Mouse (Mus musculus) mature B cell (primary cell): ENCODE measurements around the gene Bmpr1a.

ENCODE experiments used
- in situ Hi-C: fragments of 300-500 bp; cut with MboI; formaldehyde crosslinking; loops from 2 replicates; pipeline ENCODE4 v1.14.3; 2019

Bmpr1a gene

GRCm38 (mm10) chr14:34503325-34503647 lies at the start of gene Bmpr1a:
Gene Bmpr1a (minus strand): TSS chr14:34503341.
- in situ Hi-C loops, result no loop called here

DNA sequence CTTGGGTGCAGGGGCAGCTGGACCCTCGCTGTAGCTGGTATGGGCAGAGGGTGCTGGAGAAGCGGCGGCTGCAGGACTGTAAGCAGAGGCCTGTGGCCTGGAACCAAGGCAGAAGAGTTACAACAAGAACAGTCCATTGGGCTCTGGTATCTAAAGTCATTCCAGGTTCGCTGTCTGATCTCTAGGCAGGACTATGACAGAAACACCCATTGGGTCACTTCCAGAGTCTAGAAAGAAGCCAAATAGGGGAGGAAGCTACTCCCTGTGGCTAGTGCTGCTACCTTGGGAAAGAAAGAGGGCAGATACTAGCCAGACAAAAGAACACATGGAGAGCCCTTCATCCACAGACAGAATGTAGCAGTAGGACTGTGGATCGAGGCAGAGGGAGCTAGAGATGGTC lies 49.1 kb upstream of the Bmpr1a start:
- in situ Hi-C loops, result no loop called here

- in situ Hi-C loops, result no loop called here
Observed at GRCm38 (mm10) chr14:34549004-34549671, 46.0 kb upstream of the Bmpr1a start.

GRCm38 (mm10) chr14:34548391-34549001 lies 45.4 kb upstream of the Bmpr1a start:
- in situ Hi-C loops, result no loop called here

GRCm38 (mm10) chr14:34544545-34544944 lies 41.4 kb upstream of the Bmpr1a start:
- in situ Hi-C loops, result no loop called here

DNA sequence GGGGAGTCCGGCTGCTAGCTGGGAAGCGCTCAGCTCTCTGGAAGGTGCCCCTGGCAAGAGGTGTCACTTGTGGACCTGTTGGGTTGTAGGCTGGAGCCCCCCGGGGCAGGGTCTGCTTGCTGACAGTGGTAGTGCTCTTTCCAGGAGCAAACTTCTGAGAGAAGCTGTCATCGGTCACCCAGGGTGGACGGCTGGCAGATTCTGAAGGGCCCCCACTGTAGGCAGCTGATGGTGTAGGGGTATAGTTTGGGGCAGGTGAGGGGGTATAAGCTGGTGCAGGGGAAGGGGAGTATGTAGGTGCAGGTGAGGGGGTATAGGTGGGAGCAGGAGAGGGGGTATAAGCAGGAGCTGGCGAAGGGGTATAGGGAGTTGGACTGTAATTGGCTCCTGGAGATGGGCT lies 40.9 kb upstream of the Bmpr1a start:
- in situ Hi-C loops, result no loop called here

DNA sequence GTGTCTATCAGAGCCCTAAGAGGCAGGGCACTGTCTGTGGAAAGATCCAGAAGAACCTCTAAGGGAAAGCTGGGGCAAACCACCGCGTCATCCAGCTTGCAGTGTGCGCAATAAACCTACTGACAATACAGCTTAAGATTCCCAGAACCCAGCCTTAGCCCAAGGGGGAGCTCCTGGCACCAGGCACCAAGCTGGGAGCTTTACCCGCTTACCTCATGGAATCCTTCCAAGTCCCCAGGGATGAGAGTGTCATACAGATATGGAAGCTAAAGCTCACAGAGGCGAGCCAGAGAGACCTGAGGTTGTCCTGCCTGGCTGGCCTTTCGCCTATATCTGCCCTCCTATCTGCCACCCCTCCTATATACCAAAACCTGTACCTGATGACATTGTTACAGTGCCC lies 40.5 kb upstream of the Bmpr1a start:
- in situ Hi-C loops, result no loop called here

GRCm38 (mm10) chr14:34541896-34542295 lies 38.8 kb upstream of the Bmpr1a start:
- in situ Hi-C loops, result no loop called here

DNA sequence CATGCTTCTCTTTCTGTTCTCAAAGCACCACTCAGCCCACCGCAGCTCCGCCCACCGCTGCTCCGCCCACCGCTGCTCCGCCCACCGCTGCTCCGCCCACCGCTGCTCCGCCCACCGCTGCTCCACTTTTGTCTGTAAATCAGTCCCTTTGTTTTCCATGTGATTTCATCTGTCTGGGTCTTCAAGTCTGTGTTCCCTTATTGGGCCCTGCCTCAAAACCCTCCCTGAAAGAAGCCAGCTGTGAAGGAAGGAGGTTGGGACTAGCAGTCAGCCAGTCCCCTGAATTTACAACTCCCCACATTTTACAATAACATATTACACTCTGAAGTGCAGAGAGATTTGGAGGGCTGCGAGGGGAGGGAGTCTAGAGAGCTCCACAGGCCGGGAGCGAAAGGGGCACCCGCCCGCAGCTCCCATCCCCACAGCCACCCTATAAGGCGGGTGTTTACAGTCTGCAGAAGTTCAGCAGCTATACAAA lies 37.6 kb upstream of the Bmpr1a start:
- in situ Hi-C loops, result no loop called here

- in situ Hi-C loops, result no loop called here
Observed at GRCm38 (mm10) chr14:34535883-34536282, 32.7 kb upstream of the Bmpr1a start.

GRCm38 (mm10) chr14:34533537-34533936 lies 30.4 kb upstream of the Bmpr1a start:
- in situ Hi-C loops, result no loop called here

DNA sequence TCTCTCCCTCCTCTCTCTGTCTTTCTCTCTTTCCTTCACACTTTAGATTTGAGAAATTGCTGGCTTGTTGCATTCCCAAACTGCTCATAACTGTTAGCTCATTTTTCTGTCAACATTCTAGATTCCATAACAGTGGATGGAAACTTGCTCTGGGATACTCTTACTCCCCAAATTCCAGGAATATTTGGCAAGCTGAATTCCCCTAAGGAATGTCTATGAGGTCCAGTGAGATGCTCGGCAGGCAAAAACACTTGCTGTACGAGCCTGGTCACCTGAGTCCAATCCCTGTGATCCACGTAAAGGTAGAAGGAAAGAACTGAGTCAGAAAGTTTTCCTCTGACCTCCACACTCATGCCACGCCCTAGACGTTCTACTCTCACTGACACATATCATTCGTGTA lies 29.4 kb upstream of the Bmpr1a start:
- in situ Hi-C loops, result no loop called here

- in situ Hi-C loops, result no loop called here
Observed at GRCm38 (mm10) chr14:34528804-34529203, 25.7 kb upstream of the Bmpr1a start.

- in situ Hi-C loops, result no loop called here
Observed at GRCm38 (mm10) chr14:34522701-34523100, 19.6 kb upstream of the Bmpr1a start, which contains the start of gene 9230112D13Rik. Gene 9230112D13Rik (minus strand): TSS chr14:34522801.

DNA sequence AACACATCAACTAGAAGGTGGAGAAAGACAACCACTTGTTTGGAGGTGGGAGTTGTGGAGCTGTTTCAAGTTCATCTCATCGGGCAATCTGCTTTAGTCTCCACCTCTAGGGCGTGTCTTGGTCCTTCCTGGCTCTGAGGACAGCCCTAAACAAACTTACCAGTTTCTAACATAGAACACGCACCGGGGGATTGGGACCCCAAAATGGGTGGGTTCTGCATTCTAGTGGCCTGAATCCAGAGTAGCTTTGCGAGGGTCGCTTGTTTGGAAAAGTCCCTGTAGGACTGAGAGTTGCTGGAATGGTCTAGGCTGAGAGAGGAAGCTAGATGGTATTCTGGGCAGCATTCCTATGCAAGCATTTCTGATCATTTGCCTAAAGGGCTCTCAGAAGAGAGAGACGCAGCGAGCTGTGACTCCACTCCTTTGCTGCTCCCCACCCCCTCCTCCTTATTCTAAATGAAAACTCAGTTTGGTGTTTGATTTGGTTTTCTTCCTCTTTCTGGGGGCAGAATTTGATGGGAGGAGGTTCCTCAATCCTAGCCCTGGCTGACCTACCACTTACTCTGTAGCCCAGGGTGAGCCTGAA lies 14.9 kb upstream of the Bmpr1a start:
- in situ Hi-C loops, result no loop called here

- in situ Hi-C loops, result no loop called here
Observed at GRCm38 (mm10) chr14:34516960-34517577, 13.9 kb upstream of the Bmpr1a start.

DNA sequence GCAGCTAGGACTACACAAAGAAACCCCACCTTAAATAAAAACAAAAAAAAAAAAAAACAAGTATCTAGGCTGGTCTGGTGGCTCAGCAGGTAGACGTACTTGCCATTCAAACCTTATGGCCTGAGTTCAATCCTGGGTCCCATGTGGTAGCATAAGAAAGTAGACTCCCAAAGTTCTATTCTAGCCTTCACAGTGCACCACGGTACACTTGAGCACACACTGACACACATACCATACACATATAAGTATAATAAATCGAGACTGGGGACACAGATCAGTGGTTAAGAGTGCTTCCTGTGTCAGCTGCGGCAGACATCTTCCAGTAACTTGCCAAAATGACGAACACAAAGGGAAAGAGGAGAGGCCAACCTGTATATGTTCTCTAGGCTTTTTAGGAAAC lies 12.7 kb upstream of the Bmpr1a start:
- in situ Hi-C loops, result no loop called here

DNA sequence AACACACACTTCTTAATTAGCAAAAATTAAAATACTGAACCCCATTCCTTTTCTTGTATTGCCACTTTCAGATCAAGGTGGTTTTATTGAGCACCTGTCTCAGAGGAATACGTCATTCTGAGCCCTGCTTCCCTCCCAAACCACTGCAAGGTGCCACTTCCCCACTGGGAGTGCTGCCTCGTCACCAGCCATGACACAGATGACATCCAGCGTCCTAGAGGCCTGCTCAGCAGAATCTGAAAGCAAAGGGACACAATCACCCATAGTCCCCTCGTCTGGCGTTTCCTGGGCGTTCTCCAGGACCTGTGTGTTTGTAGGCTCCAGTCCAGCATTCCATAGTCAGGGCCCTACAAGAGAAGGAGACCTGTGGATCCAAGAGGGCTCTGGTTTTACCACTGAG lies 11.0 kb upstream of the Bmpr1a start:
- in situ Hi-C loops, result no loop called here

DNA sequence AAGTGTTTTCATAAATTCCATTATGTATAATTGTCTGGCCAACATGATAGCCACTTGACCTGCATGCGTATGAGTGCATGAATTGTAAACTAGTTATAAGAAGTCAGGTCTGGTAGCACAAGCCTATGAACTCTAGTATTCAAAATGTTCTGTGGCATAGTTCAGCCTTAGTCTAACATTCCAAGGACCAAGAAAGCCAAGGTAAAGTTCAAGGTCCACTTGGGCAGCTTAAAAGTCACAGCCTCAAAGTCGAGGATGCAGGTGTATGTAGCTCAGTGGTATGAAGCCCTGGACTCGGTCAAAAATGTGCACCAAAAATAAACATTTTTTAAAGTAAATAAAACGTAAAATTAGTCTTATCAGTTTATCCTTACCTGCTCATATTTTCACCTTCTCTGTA lies 9.5 kb upstream of the Bmpr1a start:
- in situ Hi-C loops, result no loop called here

- in situ Hi-C loops, result no loop called here
Observed at GRCm38 (mm10) chr14:34511901-34512300, 8.8 kb upstream of the Bmpr1a start.

DNA sequence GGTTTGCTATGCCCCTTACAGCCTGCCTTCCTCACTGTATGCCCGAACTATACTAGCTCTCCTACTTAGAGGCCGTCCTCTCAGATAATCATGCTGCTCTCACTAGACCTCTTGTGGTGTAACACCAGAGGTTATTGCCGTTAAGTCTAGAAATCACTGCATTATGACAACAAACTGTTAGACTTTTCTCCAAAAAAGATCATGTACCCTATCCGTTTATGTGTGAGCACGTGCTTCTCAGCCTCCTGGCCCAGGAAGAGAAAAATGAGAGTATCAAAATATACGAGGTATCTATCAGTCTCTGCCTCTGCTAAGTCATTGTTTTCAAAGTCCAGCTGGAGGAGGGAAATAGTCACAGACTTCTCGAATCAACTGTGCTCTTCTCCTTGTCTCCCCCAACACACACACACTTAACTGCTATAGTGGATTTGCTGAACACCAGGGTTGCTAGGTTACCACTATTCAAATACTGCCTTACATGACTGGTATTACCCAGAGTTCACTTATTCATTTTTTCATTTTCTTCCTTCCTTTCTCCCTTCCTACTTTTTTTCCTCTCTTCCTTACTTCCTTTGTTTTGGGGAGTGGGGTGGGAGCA lies 5.8 kb upstream of the Bmpr1a start:
- in situ Hi-C loops, result no loop called here

DNA sequence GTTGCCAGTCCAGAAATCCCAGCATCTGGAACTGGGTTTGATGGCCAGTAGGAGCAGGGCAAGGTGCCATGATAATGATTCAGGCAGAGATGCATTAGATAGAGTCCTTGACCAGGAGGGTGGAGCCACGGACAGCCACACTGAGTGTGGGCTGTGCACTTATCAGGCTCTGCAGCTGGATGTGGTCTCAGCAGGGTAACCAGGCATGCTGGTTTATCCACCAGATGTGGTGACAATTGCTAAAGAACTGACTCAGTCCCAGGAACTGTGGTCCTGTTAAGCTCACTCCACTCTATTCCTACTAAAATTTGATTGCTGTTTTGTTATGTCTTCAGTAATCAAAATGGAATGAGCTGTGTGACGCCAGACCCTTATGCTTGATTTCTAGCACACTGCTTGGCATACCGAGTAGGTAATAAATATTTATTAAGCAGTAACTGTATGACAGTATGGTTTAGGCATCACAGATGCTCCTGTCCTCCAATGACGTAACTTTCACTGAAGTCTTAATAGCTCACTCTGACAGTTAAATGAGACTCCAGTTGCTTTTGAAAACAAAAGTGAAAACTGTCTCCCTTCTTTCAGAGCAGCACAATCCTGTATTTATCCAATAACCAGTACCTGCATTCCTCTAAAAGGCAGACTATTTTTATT lies 5.2 kb upstream of the Bmpr1a start:
- in situ Hi-C loops, result no loop called here
